Mouse (Mus musculus) cerebellum, postnatal 25 days (tissue): ENCODE measurements at regions not wholly inside any gene's neighbourhood (a gene's known extent, or its start where the extent isn't known, plus 50 kb on each side); places are given as distances from the start of the nearest gene placed in this dataset.
A peak's percentile ranks its signal among the peaks of the same experiment; 100 is the strongest.
"Not testable (repeated sequence)": the region's sequence is repeated elsewhere in the genome, so short reads cannot be mapped to it uniquely, and the experiment has no call there.

Source experiments
- DNase-seq, 2 experiments: peaks; one replicate each; pipeline ENCODE4 v3.0.0; 2021; ENCODE audit warnings: mixed read lengths in 2 of 2

GRCm38 (mm10) chr19:51727665-51728064 is 536.4 kb upstream of the Ins1 start:
- DNase-seq = peak; percentile 33 to 55

DNA sequence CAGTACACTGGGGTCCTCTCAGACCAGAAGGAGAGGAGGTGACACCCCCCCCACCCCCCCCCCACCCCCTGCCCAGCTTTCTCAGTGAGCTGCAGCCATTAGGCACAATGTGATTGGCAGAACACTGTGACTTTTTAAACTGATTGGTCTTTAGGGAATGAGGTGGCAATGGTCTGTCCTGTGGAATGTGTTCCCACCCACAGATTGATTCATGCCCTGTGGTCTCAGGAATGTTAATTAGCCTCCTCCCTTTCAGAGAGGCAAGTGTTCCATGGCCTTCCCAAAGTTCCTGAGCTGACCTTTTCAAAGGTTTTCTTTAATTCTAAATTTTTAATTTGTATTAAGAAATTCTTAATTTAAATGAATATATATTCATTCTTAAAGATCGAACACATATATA is 524.0 kb upstream of the Ins1 start:
- no peak for DNase-seq

GRCm38 (mm10) chr19:51741026-51741425 is 523.1 kb upstream of the Ins1 start:
- DNase-seq = no peak

- not testable (repeated sequence) for DNase-seq
Observed at GRCm38 (mm10) chr19:51742211-51742610, 521.9 kb upstream of the Ins1 start.

GRCm38 (mm10) chr19:51773819-51774579 is 490.1 kb upstream of the Ins1 start:
- DNase-seq = no peak
